Mouse (Mus musculus) left cerebral cortex, postnatal 36 days (tissue): ENCODE measurements around the gene Chrd. TPM values are rescaled to one million over a fixed set of nuclear protein-coding genes. Genes with fewer than 3 reads are reported as not detected.

Source experiments
- DNase-seq, 2 experiments: peaks; one replicate each; pipeline ENCODE4 v3.0.0; 2021 to 2022; ENCODE audit warnings: low spot score in 2 of 2, mixed read lengths in 1 of 2
- intact Hi-C: fragments of 180-260 bp; cut with DNase I; formaldehyde crosslinking; loops from one replicate; pipeline ENCODE4 v1.15.1; 2025
- total RNA-seq, 2 experiments: library from RNA; stranded (reverse); gene quantifications; 2 replicates each; pipeline ENCODE4 v1.2.3; 2021

The Chrd gene
- total RNA-seq, 2 experiments from 2014 or later = 33.6 to 46.4 TPM

GRCm38 (mm10) chr16:20786556-20786955 lies 53.6 kb downstream of the Chrd start:
- intact Hi-C loops = no loop called here
- no peak for DNase-seq

- DNase-seq = no peak
- intact Hi-C loops = no loop called here
Measured at GRCm38 (mm10) chr16:20791803-20792202, 58.9 kb downstream of the Chrd start.

Other genes with a start within 250 kb of the Chrd start
- gene Eif2b5, start 234.3 kb upstream of the Chrd start, total RNA-seq = 10 to 100 TPM; 56.4 to 66.8 TPM
- gene Dvl3, start 216.1 kb upstream of the Chrd start, total RNA-seq = 10 to 100 TPM; 63.5 to 75.7 TPM
- 100 to 1,000 TPM; 792 to 907 TPM for gene Ap2m1, start 197.6 kb upstream of the Chrd start, total RNA-seq
- 100 to 1,000 TPM in 1 of 2 experiments, 10 to 100 TPM in 1; 88.3 to 102 TPM for gene Abcf3, start 184.6 kb upstream of the Chrd start, total RNA-seq
- 10 to 100 TPM; 43.0 to 63.7 TPM for gene Vwa5b2, start 143.7 kb upstream of the Chrd start, total RNA-seq
- gene Eef1akmt4, start 121.5 kb upstream of the Chrd start, total RNA-seq = 1 to 10 TPM; 1.4 to 2.0 TPM
- not detected for gene Gm49333, start 121.5 kb upstream of the Chrd start, total RNA-seq
- 10 to 100 TPM; 14.5 to 14.6 TPM for gene Alg3, start 121.4 kb upstream of the Chrd start, total RNA-seq
- 100 to 1,000 TPM; 166 to 199 TPM for gene Camk2n2, start 111.8 kb upstream of the Chrd start, total RNA-seq
- gene Ece2, start 103.3 kb upstream of the Chrd start, total RNA-seq = 10 to 100 TPM; 19.4 to 28.5 TPM
- gene Psmd2, start 81.5 kb upstream of the Chrd start, total RNA-seq = 100 to 1,000 TPM; 214 to 240 TPM
- 100 to 1,000 TPM; 281 to 286 TPM for gene Eif4g1, start 64.8 kb upstream of the Chrd start, total RNA-seq
- gene Fam131a, start 39.9 kb upstream of the Chrd start, total RNA-seq = 100 to 1,000 TPM; 303 to 372 TPM
- gene Polr2h, start 15.5 kb upstream of the Chrd start, total RNA-seq = 10 to 100 TPM; 21.7 to 25.5 TPM
- 10 to 100 TPM; 59.1 to 72.2 TPM for gene Clcn2, start 15.4 kb upstream of the Chrd start, total RNA-seq
- 1 to 10 TPM; 2.9 to 7.8 TPM for gene Thpo, start 1.4 kb downstream of the Chrd start, total RNA-seq